Mouse (Mus musculus) embryo, embryonic 9.5 days (tissue): ENCODE results near the gene Samsn1.

Experiments
- DNase-seq: peaks from one replicate; pipeline ENCODE4 v3.0.0-alpha.2; 2017; ENCODE audit errors: extremely low spot score

Gene Samsn1

GRCm38 (mm10) chr16:76022181-76022580 lies at the start of gene Samsn1:
Gene Samsn1, minus strand, starts transcription at chr16:76022281.
- no peak for DNase-seq

- no peak for DNase-seq
Measured at GRCm38 (mm10) chr16:76066082-76066635, 44.1 kb upstream of the Samsn1 start.

GRCm38 (mm10) chr16:76054976-76055375 lies 32.9 kb upstream of the Samsn1 start:
- no peak for DNase-seq

GRCm38 (mm10) chr16:76054079-76054478 lies 32.0 kb upstream of the Samsn1 start:
- DNase-seq: no peak

- no peak for DNase-seq
Measured at GRCm38 (mm10) chr16:76053537-76053936, 31.5 kb upstream of the Samsn1 start.

- no peak for DNase-seq
Measured at GRCm38 (mm10) chr16:76047066-76047465, 25.0 kb upstream of the Samsn1 start.

- DNase-seq: no peak
Measured at GRCm38 (mm10) chr16:76040319-76040945, 18.4 kb upstream of the Samsn1 start.

- DNase-seq: no peak
Measured at GRCm38 (mm10) chr16:76019164-76019563, 2.9 kb downstream of the Samsn1 start.

GRCm38 (mm10) chr16:76003812-76004389 lies 18.2 kb downstream of the Samsn1 start:
- no peak for DNase-seq

- no peak for DNase-seq
Measured at GRCm38 (mm10) chr16:76002870-76003572, 19.1 kb downstream of the Samsn1 start.

- DNase-seq: no peak
Measured at GRCm38 (mm10) chr16:76002287-76002686, 19.8 kb downstream of the Samsn1 start.

GRCm38 (mm10) chr16:76001788-76002187 lies 20.3 kb downstream of the Samsn1 start:
- no peak for DNase-seq

- no peak for DNase-seq
Measured at GRCm38 (mm10) chr16:76000127-76000526, 22.0 kb downstream of the Samsn1 start.

- no peak for DNase-seq
Measured at GRCm38 (mm10) chr16:75990173-75990572, 31.9 kb downstream of the Samsn1 start.

GRCm38 (mm10) chr16:75983831-75984230 lies 38.2 kb downstream of the Samsn1 start:
- DNase-seq: no peak

- no peak for DNase-seq
Measured at GRCm38 (mm10) chr16:75979381-75979780, 42.7 kb downstream of the Samsn1 start.

- DNase-seq: no peak
Measured at GRCm38 (mm10) chr16:75977798-75978197, 44.3 kb downstream of the Samsn1 start.

GRCm38 (mm10) chr16:75975682-75976332 lies 46.3 kb downstream of the Samsn1 start:
- DNase-seq: no peak

- no peak for DNase-seq
Measured at GRCm38 (mm10) chr16:75970266-75970998, 51.6 kb downstream of the Samsn1 start.

GRCm38 (mm10) chr16:75962021-75962420 lies 60.1 kb downstream of the Samsn1 start:
- DNase-seq: no peak

GRCm38 (mm10) chr16:75961487-75961886 lies 60.6 kb downstream of the Samsn1 start:
- DNase-seq: peak; percentile 4

- no peak for DNase-seq
Measured at GRCm38 (mm10) chr16:75961036-75961435, 61.0 kb downstream of the Samsn1 start.
